Mouse (Mus musculus) kidney, postnatal 25 days (tissue): Measurements from ENCODE around the gene Eid3.

Source experiments
- DNase-seq, 2 experiments: peaks; one replicate each; pipeline ENCODE4 v3.0.0; 2021; ENCODE audit warnings: mixed read lengths in 2 of 2

Gene Eid3

GRCm38 (mm10) chr10:82913772-82914171 is 47.3 kb downstream of the Eid3 start:
- DNase-seq: no peak
